29 mouse cellular contexts compared by ENCODE assay signal in the genomic region with DNA sequence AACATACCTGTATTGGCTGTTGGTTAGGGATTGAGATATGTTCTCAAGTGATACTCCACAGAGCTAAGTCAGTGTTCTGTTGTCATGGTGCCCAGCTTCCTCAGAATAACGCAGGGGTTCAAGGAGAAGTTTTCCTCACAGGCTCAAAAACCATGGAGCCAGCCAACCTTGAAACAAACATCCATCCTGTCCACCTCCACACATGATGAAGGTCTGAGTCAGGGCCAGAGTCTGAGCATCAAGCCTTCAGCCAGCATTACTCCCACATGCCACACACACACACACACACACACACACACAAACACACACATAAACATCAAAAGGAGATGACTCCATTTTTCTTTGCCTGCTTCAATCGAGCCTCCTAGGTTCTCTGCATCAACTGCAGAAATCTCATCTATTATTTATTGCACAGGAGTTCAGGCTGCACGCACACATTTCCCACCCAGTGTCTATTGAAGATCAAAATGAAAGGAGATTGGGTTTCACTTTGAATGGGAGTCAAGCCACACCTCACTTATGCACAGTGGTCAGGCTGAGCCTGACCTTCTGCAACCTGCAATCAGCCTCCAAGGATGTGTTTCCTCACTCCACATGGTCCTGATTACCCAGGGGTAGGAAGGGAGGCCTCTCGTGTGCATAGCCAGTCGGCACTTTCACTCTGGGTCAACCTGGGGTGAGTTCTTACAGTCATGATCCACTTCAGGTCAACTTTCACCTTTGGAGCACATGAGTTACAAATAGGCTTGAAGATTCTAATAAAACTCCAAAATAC.
DNase-seq lines count a peak whose midpoint lies in the region; ATAC-seq and TF ChIP-seq lines count a peak whose summit lies in the region.
"Had no signal": no experiment of that assay in that cellular context is flagged by ENCODE, and none has a peak within 500 bp of the region (broad histone marks: within the 10 kb centered on the region; RNA-seq: fewer than 3 reads in every experiment).

No protein-coding gene starts in this region.

- no peaks in the 10 kb centered on the region for H3K36me3 ChIP-seq in embryonic facial prominence, embryonic 10.5 days (replicated peaks)
- no peaks in the 10 kb centered on the region for H3K36me3 ChIP-seq in limb, embryonic 11.5 days (ENCODE audit: control insufficient read depth, insufficient read depth, low read length)
- H3K36me3 ChIP-seq in heart, adult 2 months (ENCODE audit: control insufficient read depth, insufficient read depth, low read length) = no peaks in the 10 kb centered on the region
- H3K36me3 ChIP-seq in midbrain, embryonic 13.5 days = no peaks in the 10 kb centered on the region
- H3K36me3 ChIP-seq: forebrain, embryonic 12.5 days; hindbrain, embryonic 13.5 days; limb, embryonic 12.5 days; liver, embryonic 15.5 days; lung, embryonic 15.5 days had no signal

- 55% methylated on average over 5 of the region's 5 CpGs for WGBS in embryonic facial prominence, embryonic 10.5 days
- 15% methylated on average over 5 of the region's 5 CpGs for WGBS in limb, embryonic 11.5 days
- WGBS in heart, adult 2 months = 72% methylated on average over 5 of the region's 5 CpGs
- 82% methylated on average over 5 of the region's 5 CpGs for WGBS in midbrain, embryonic 13.5 days

- no peak overlapping the region for H3K9ac ChIP-seq in limb, embryonic 11.5 days (ENCODE audit: low read length)
- H3K9ac ChIP-seq in heart, adult 2 months (ENCODE audit: low read depth, low read length) = no peak overlapping the region
- H3K9ac ChIP-seq in midbrain, embryonic 13.5 days (replicated peaks) = no peak overlapping the region
- H3K9ac ChIP-seq: forebrain, embryonic 12.5 days; forebrain, postnatal 0 days; hindbrain, embryonic 13.5 days; limb, embryonic 12.5 days; liver, embryonic 15.5 days; lung, embryonic 15.5 days had no signal

- intact Hi-C loops in heart, adult 2 months (cut with DNase I) = no loop called here

- DNase-seq in adrenal gland, adult 2 months = peak; percentile 73
- DNase-seq in adrenal gland, postnatal 4 days (ENCODE audit: low spot score in 2 of 2) = no peak
- DNase-seq in adrenal gland, postnatal 25 days = peak; percentile 12
- DNase-seq in embryonic facial prominence, embryonic 10.5 days (ENCODE audit: low spot score) = peak; percentile 58
- peak; percentile 40 for DNase-seq in limb, embryonic 11.5 days (ENCODE audit: low spot score)
- DNase-seq in heart, adult 2 months = no peak
- DNase-seq in c-Kit-positive CD71-positive TER-119-positive erythroid progenitor cells, embryonic 14.5 days (ENCODE audit: low spot score) = no peak
- DNase-seq: cerebellum, adult 18-20 months; cerebellum, postnatal 10 days; forebrain, postnatal 0 days; gastrocnemius, postnatal 14 days; heart, adult 11 months; heart, postnatal 36 days; kidney, adult 8-10 months; kidney, postnatal 10 days; layer of hippocampus, postnatal 36 days; lung, postnatal 36 days; retina, postnatal 1 day; spleen, adult 18-20 months; thymus, postnatal 14 days had no signal

- peaks cover 33% of the 10 kb centered on the region for H3K4me1 ChIP-seq in embryonic facial prominence, embryonic 10.5 days
- H3K4me1 ChIP-seq in limb, embryonic 11.5 days (ENCODE audit: control insufficient read depth, insufficient read depth, low read length) = peaks cover 9% of the 10 kb centered on the region; the same call in 1 of the 2 replicates
- no peaks in the 10 kb centered on the region for H3K4me1 ChIP-seq in heart, adult 2 months (ENCODE audit: control insufficient read depth, insufficient read depth, low read length)
- H3K4me1 ChIP-seq in midbrain, embryonic 13.5 days (replicated peaks) = peaks cover 8% of the 10 kb centered on the region
- H3K4me1 ChIP-seq: liver, embryonic 15.5 days; lung, embryonic 15.5 days had no signal

- H3K27ac ChIP-seq in embryonic facial prominence, embryonic 10.5 days (replicated peaks) = no peak overlapping the region; the same call in 1 of the 2 replicates
- no peak overlapping the region for H3K27ac ChIP-seq in limb, embryonic 11.5 days (replicated peaks; ENCODE audit: low read depth, low read length)
- no peak overlapping the region for H3K27ac ChIP-seq in heart, adult 2 months
- H3K27ac ChIP-seq in midbrain, embryonic 13.5 days = no peak overlapping the region
- H3K27ac ChIP-seq: forebrain, embryonic 12.5 days; hindbrain, embryonic 13.5 days; liver, embryonic 15.5 days; lung, embryonic 15.5 days had no signal

- no peak for ATAC-seq in limb, embryonic 11.5 days (ENCODE audit: insufficient number of reproducible peaks, low FRiP score, low TSS enrichment, low read depth)
- no peak for ATAC-seq in midbrain, embryonic 13.5 days
- ATAC-seq: forebrain, postnatal 0 days; intestine, embryonic 16.5 days had no signal

- H3K27me3 ChIP-seq in embryonic facial prominence, embryonic 10.5 days (replicated peaks; ENCODE audit: low read depth, poor library complexity, severe bottlenecking) = no peaks in the 10 kb centered on the region
- H3K27me3 ChIP-seq in limb, embryonic 11.5 days (ENCODE audit: control insufficient read depth, insufficient read depth, low read length) = no peaks in the 10 kb centered on the region
- H3K27me3 ChIP-seq in heart, adult 2 months (ENCODE audit: control insufficient read depth, insufficient read depth, low read length) = no peaks in the 10 kb centered on the region
- peaks cover 7% of the 10 kb centered on the region; the same call in 1 of the 2 replicates for H3K27me3 ChIP-seq in midbrain, embryonic 13.5 days
- H3K27me3 ChIP-seq: limb, embryonic 12.5 days; liver, embryonic 15.5 days; lung, embryonic 15.5 days had no signal

- H3K79me2 ChIP-seq in heart, adult 2 months (replicated peaks; ENCODE audit: control insufficient read depth, insufficient read depth, low read length) = no peaks in the 10 kb centered on the region

- no peak overlapping the region for H3K4me3 ChIP-seq in embryonic facial prominence, embryonic 10.5 days
- no peak overlapping the region for H3K4me3 ChIP-seq in limb, embryonic 11.5 days (ENCODE audit: low read depth, low read length)
- no peak overlapping the region for H3K4me3 ChIP-seq in heart, adult 2 months
- H3K4me3 ChIP-seq in midbrain, embryonic 13.5 days (replicated peaks) = no peak overlapping the region
- H3K4me3 ChIP-seq: forebrain, embryonic 12.5 days; hindbrain, embryonic 13.5 days; limb, embryonic 12.5 days; liver, embryonic 15.5 days; lung, embryonic 15.5 days had no signal

- TF ChIP-seq CTCF in heart, adult 2 months (IDR thresholded peaks at IDR 0.05) = no peak

- TF ChIP-seq POLR2A in heart, adult 2 months (IDR thresholded peaks at IDR 0.05; ENCODE audit: insufficient read depth, low read depth, low read length) = no peak

- no peak overlapping the region for H3K4me2 ChIP-seq in limb, embryonic 11.5 days (ENCODE audit: low read depth, severe bottlenecking)
- H3K4me2 ChIP-seq in midbrain, embryonic 13.5 days (replicated peaks) = no peak overlapping the region
- H3K4me2 ChIP-seq: forebrain, embryonic 12.5 days; heart, embryonic 11.5 days; hindbrain, embryonic 13.5 days; limb, embryonic 12.5 days; liver, embryonic 15.5 days; lung, embryonic 15.5 days; midbrain, embryonic 11.5 days had no signal

- TF ChIP-seq EP300 in heart, adult 2 months (IDR thresholded peaks at IDR 0.05; ENCODE audit: insufficient read depth, low read depth, low read length) = no peak

- H3K9me3 ChIP-seq in embryonic facial prominence, embryonic 10.5 days = peaks cover 4% of the 10 kb centered on the region; the same call in 1 of the 2 replicates
- H3K9me3 ChIP-seq in limb, embryonic 11.5 days (ENCODE audit: control insufficient read depth, low read length) = no peaks in the 10 kb centered on the region
- H3K9me3 ChIP-seq in midbrain, embryonic 13.5 days = 0 out of 2 replicates have a peak, but pooled peaks cover 2% of the 10 kb centered on the region
- H3K9me3 ChIP-seq: forebrain, embryonic 12.5 days; hindbrain, embryonic 13.5 days; liver, embryonic 15.5 days; lung, embryonic 15.5 days had no signal

Comparison
In these comparisons a context has a peak if more than half of its experiments do, and no peak if none do; other contexts are left out.
1. DNase-seq: peak in adrenal gland, adult 2 months (single experiment), adrenal gland, postnatal 25 days (single experiment), embryonic facial prominence, embryonic 10.5 days (single experiment) and limb, embryonic 11.5 days (single experiment); none in adrenal gland, postnatal 4 days (0 of 2), heart, adult 2 months (0 of 2) and c-Kit-positive CD71-positive TER-119-positive erythroid progenitor cells, embryonic 14.5 days (single experiment).